Mouse (Mus musculus) kidney, postnatal 0 days (tissue): ENCODE measurements around the gene Oas2. TPM values are rescaled to one million over a fixed set of nuclear protein-coding genes. Genes with fewer than 3 reads are reported as not detected.
"Not testable (repeated sequence)": the region's sequence is repeated elsewhere in the genome, so short reads cannot be mapped to it uniquely, and the experiment has no call there.

ENCODE experiments used
- ATAC-seq: fragments of 200-750 bp; cut with Nextera tagmentation; replicated peaks from 2 replicates; pipeline ENCODE4 v1.8.0; 2017; ENCODE audit warnings: low read depth, moderate number of reproducible peaks, moderate TSS enrichment, moderate library complexity; ENCODE audit not compliant: low FRiP score
- DNase-seq: peaks from one replicate; pipeline ENCODE4 v3.0.0-alpha.2; 2016; ENCODE audit warnings: low spot score
- H3K27ac ChIP-seq: fragments of 300-500 bp; sonication (generic); 2 replicates; pipeline ENCODE4 v1.5.1; 2014; ENCODE audit warnings: mild to moderate bottlenecking
- H3K27me3 ChIP-seq: fragments of 300-500 bp; sonication (generic); 2 replicates; pipeline ENCODE4 v1.6.1; 2014; ENCODE audit warnings: low read length, mixed read lengths; ENCODE audit not compliant: insufficient read depth
- H3K36me3 ChIP-seq: fragments of 300-500 bp; sonication (generic); 2 replicates; pipeline ENCODE4 v1.6.1; 2014; ENCODE audit warnings: low read length, mixed read lengths; ENCODE audit not compliant: insufficient read depth
- H3K4me1 ChIP-seq: fragments of 300-500 bp; sonication (generic); replicated peaks from 2 replicates; pipeline ENCODE4 v1.6.1; 2014; ENCODE audit warnings: antibody characterized with exemption, low read length, mixed read lengths; ENCODE audit not compliant: insufficient read depth
- H3K4me2 ChIP-seq: fragments of 300-500 bp; sonication (generic); 2 replicates; pipeline ENCODE4 v1.6.1; 2014; ENCODE audit warnings: mild to moderate bottlenecking, low read length, moderate library complexity, mixed read lengths
- H3K4me3 ChIP-seq: fragments of 300-500 bp; sonication (generic); replicated peaks from 2 replicates; pipeline ENCODE4 v1.5.1; 2014; ENCODE audit warnings: low read depth, low read length
- H3K9ac ChIP-seq: fragments of 300-500 bp; sonication (generic); 2 replicates; pipeline ENCODE4 v1.6.1; 2014; ENCODE audit warnings: low read depth, low read length
- H3K9me3 ChIP-seq: fragments of 300-500 bp; sonication (generic); replicated peaks from 2 replicates; pipeline ENCODE4 v1.6.1; 2016; ENCODE audit warnings: low read length, inconsistent platforms, mixed read lengths
- CTCF ChIP-seq: IDR thresholded peaks from 2 replicates; pipeline ENCODE4 v1.5.1; 2016; ENCODE audit warnings: antibody characterized with exemption, low read depth, mild to moderate bottlenecking, moderate library complexity
- WGBS: fragments of 180-500 bp; shearing (Covaris S2); extraction: QIAGEN DNeasy Blood & Tissue Kit; methylation state at CpG from one replicate; pipeline ENCODE4 v1.1.7; 2014; 5-methylcytosine and 5-hydroxymethylcytosine counted together
- polyA plus RNA-seq: library from polyadenylated mRNA; unstranded; fragments of >200 nt; fragmentation: Nextera tagmentation; extraction: Ambion mirVana; gene quantifications from 2 replicates; pipeline ENCODE4 v1.2.1, GENCODE M21; 2015

Oas2 gene
- 0.64 and 0.87 TPM in 2 replicates for polyA plus RNA-seq

DNA sequence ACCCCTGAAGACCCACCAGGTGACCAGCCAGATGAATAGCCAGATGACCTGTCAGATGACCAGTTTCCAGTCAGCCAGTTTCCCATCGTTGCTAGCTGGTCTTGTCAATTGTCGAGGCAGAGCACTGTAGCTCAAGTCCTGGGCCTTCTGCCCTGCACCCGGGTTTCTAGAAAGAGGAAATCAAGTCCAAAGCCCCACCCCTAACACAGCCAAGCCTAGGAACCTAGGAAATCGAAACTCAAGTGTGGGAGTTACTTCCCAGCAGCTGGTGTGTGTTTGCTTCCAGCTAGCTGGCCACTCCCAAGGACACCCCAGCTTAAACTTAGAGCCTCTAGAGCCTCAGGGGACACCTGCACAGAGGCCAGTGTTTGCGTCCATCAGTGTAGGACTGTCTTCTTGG lies at the start of gene Oas2:
TSS of gene Oas2 (minus strand) at position 166 of the 400 bp plus-strand sequence.
- Histone ChIP-seq H3K27me3 (no peaks in the 10 kb centered on the region), H3K27ac (no peak within 1 kb of the TSS), H3K9me3 (no peaks in the 10 kb centered on the region), H3K36me3 (no peaks in the 10 kb centered on the region), H3K4me1 (no peaks in the 10 kb centered on the region), H3K4me2 (no peak within 1 kb of the TSS), H3K4me3 (no peak within 1 kb of the TSS), H3K9ac (no peak within 1 kb of the TSS)
- peak; percentile 40 for DNase-seq
- 33% methylated on average over 5 of the region's 5 CpGs for WGBS
- no peak for ATAC-seq
- TF ChIP-seq CTCF: no peak

DNA sequence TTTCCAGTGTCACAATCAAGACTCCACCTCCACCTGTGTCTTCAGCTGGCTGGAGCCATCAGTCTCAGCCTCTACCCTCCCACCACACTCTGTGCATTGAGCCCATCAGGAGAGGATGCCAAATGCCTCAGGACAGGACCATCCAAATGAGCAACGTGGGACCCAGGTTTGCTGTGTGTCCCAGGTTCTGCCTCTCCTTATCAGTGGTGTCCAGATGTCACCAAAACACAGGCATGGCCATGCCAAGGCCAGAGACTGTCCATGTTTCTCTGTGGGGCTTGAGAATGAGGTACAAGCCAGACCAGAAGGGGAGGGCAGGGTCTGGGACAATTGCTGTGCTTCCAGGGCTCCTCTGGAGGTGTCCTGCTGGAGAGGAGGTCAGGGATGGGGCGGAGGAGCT lies 49.3 kb upstream of the Oas2 start:
- not testable (repeated sequence) for H3K4me3 ChIP-seq, ATAC-seq, H3K27me3 ChIP-seq, H3K4me1 ChIP-seq, H3K36me3 ChIP-seq, H3K9me3 ChIP-seq, H3K27ac ChIP-seq, H3K9ac ChIP-seq, DNase-seq, H3K4me2 ChIP-seq
- WGBS: 50% methylated on average over 1 of the region's 2 CpGs

DNA sequence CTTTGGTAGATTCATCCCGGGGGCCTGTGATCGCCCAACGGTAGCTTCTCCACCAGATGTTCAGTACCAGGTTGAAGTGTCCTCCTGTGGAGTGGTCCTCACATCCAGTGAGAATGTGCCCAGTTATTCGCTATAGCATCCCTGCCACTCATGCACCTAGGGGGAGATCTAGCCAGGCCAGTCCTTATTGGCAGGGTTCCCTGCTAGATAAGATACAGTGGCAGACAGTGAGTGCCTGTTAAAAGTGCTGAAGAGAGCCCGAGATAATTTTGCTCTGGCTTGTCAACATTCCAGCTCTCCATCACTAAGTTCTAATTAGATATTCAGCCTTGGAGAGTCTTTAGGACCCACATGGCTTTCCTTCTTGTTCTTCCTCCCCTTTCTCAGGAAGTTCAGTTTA lies 48.5 kb upstream of the Oas2 start:
- H3K36me3 ChIP-seq, H3K4me2 ChIP-seq, H3K9me3 ChIP-seq, H3K4me1 ChIP-seq, H3K4me3 ChIP-seq, H3K27me3 ChIP-seq, H3K9ac ChIP-seq, DNase-seq, ATAC-seq, H3K27ac ChIP-seq: not testable (repeated sequence)
- 73% methylated on average over 5 of the region's 5 CpGs for WGBS

- 46% methylated on average over 9 of the region's 9 CpGs for WGBS
- not testable (repeated sequence) for H3K36me3 ChIP-seq, H3K27ac ChIP-seq, DNase-seq, H3K9ac ChIP-seq, H3K27me3 ChIP-seq, H3K4me2 ChIP-seq, H3K9me3 ChIP-seq, H3K4me1 ChIP-seq, H3K4me3 ChIP-seq
- ATAC-seq: 0 out of 2 replicates have a peak, but pooled peaks have one; percentile 13
Measured at GRCm38 (mm10) chr5:120795480-120796034, 45.9 kb upstream of the Oas2 start, which contains the start of gene Oas1e. Gene Oas1e (minus strand): TSS chr5:120795530.

GRCm38 (mm10) chr5:120793043-120793442 lies 43.4 kb upstream of the Oas2 start:
- peak; percentile 38 for DNase-seq
- WGBS: 25% methylated on average over 2 of the region's 2 CpGs
- Histone ChIP-seq H3K9ac (no peak overlapping the region), H3K4me1 (no peaks in the 10 kb centered on the region), H3K27ac (no peak overlapping the region), H3K9me3 (no peaks in the 10 kb centered on the region), H3K4me2 (no peak overlapping the region), H3K36me3 (no peaks in the 10 kb centered on the region), H3K27me3 (no peaks in the 10 kb centered on the region), H3K4me3 (no peak overlapping the region)
- no peak for ATAC-seq
- peak; percentile 73 for TF ChIP-seq CTCF

DNA sequence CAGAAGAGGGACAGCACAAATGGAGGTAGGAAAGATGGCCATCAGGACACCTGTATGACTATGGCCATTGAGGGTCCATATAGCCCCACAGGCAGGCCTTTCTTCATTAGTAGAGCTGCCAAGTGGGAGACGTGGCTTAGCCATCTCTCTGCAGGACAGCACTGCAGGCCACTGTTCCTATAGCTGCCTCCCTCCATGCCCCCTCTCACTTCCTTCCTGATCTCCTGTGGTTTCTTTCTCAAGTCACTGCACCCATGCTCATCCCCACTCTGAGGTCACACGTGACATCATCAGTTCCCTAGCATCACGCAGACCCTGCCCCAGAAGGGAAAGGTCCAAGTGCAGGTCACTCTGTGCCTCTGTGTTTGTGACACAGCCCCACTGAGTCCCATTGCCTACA lies 37.4 kb upstream of the Oas2 start:
- no peak overlapping the region for H3K9ac ChIP-seq
- ATAC-seq (no peak), DNase-seq (no peak)
- 61% methylated on average over 3 of the region's 3 CpGs for WGBS
- H3K27me3 ChIP-seq: no peaks in the 10 kb centered on the region
- no peak overlapping the region for H3K4me3 ChIP-seq
- H3K4me1 ChIP-seq: no peaks in the 10 kb centered on the region
- H3K9me3 ChIP-seq: no peaks in the 10 kb centered on the region
- no peak overlapping the region for H3K4me2 ChIP-seq
- H3K27ac ChIP-seq: no peak overlapping the region
- no peaks in the 10 kb centered on the region for H3K36me3 ChIP-seq
- TF ChIP-seq CTCF: no peak

- no peak for DNase-seq
- no peak overlapping the region for H3K9ac ChIP-seq
- no peak overlapping the region for H3K4me3 ChIP-seq
- no peak for TF ChIP-seq CTCF
- no peaks in the 10 kb centered on the region for H3K27me3 ChIP-seq
- H3K9me3 ChIP-seq: no peaks in the 10 kb centered on the region
- no peaks in the 10 kb centered on the region for H3K4me1 ChIP-seq
- H3K4me2 ChIP-seq: no peak overlapping the region
- H3K36me3 ChIP-seq: no peaks in the 10 kb centered on the region
- no peak for ATAC-seq
- WGBS: 70% methylated on average over 2 of the region's 2 CpGs
- H3K27ac ChIP-seq: no peak overlapping the region
Measured at GRCm38 (mm10) chr5:120782446-120782845, 32.8 kb upstream of the Oas2 start.
